Mouse (Mus musculus) liver, embryonic 14.5 days (tissue): Measurements from ENCODE around the gene Nrp1. TPM values are rescaled to one million over a fixed set of nuclear protein-coding genes. Genes with fewer than 3 reads are reported as not detected.

Experiments
- ATAC-seq: fragments of 200-750 bp; cut with Nextera tagmentation; 2 replicates; pipeline ENCODE4 v1.8.0; 2017; ENCODE audit warnings: moderate number of reproducible peaks, mild to moderate bottlenecking, moderate library complexity; ENCODE audit not compliant: insufficient read depth
- DNase-seq, 3 experiments: peaks; one replicate each; pipeline ENCODE4 v3.0.0-alpha.2; 2012 to 2013; ENCODE audit warnings: low read depth in 3 of 3, low spot score in 3 of 3
- H3K27ac ChIP-seq: fragments of 300-500 bp; sonication (generic); 2 replicates; pipeline ENCODE4 v1.5.1; 2014; ENCODE audit warnings: moderate library complexity, mild to moderate bottlenecking, control low read depth, inconsistent platforms
- H3K27me3 ChIP-seq: fragments of 300-500 bp; sonication (generic); 2 replicates; pipeline ENCODE4 v1.6.1; 2014; ENCODE audit warnings: mild to moderate bottlenecking, low read length, moderate library complexity; ENCODE audit not compliant: control insufficient read depth, insufficient read depth
- H3K36me3 ChIP-seq: fragments of 300-500 bp; sonication (generic); replicated peaks from 2 replicates; pipeline ENCODE4 v1.6.1; 2014; ENCODE audit warnings: low read depth; ENCODE audit not compliant: control insufficient read depth, insufficient read depth
- H3K4me1 ChIP-seq, 2 experiments: fragments of 200-500 bp in 1 of 2; fragments of 300-500 bp in 1 of 2; sonication (generic) in 1 of 2; replicated peaks; 2 replicates each; pipeline ENCODE4 v1.6.1; 2012 to 2014; ENCODE audit warnings: antibody characterized with exemption in 1 of 2, inconsistent platforms in 1 of 2, low read length in 1 of 2; ENCODE audit not compliant: control insufficient read depth in 2 of 2, insufficient read depth in 2 of 2
- H3K4me2 ChIP-seq: fragments of 300-500 bp; sonication (generic); 2 replicates; pipeline ENCODE4 v1.6.1; 2014; ENCODE audit warnings: low read depth, mild to moderate bottlenecking, control low read depth, moderate library complexity
- H3K4me3 ChIP-seq, 2 experiments: fragments of 200-500 bp in 1 of 2; fragments of 300-500 bp in 1 of 2; sonication (generic) in 1 of 2; 2 replicates each; pipeline ENCODE4 v1.5.1; 2012 to 2014; ENCODE audit warnings: low read depth in 2 of 2, low read length in 2 of 2, mild to moderate bottlenecking in 2 of 2, control low read depth in 1 of 2, inconsistent platforms in 1 of 2, moderate library complexity in 1 of 2; ENCODE audit not compliant: insufficient read depth in 1 of 2
- H3K9ac ChIP-seq: fragments of 300-500 bp; sonication (generic); replicated peaks from 2 replicates; pipeline ENCODE4 v1.6.1; 2014; ENCODE audit warnings: mild to moderate bottlenecking, control low read depth, moderate library complexity
- H3K9me3 ChIP-seq: fragments of 300-500 bp; sonication (generic); 2 replicates; pipeline ENCODE4 v1.6.1; 2016; ENCODE audit warnings: low read length, mixed read lengths; ENCODE audit not compliant: control insufficient read depth
- CTCF ChIP-seq: IDR thresholded peaks from 2 replicates; pipeline ENCODE4 v1.5.1; 2016; ENCODE audit warnings: antibody characterized with exemption, low read depth, control low read depth
- EP300 ChIP-seq: IDR thresholded peaks from 2 replicates; pipeline ENCODE4 v1.6.1; 2016; ENCODE audit warnings: antibody characterized with exemption, low read depth
- WGBS: fragments of 180-500 bp; shearing (Covaris S2); extraction: QIAGEN DNeasy Blood & Tissue Kit; methylation state at CpG from one replicate; pipeline ENCODE4 v1.1.7; 2014; ENCODE audit not compliant: insufficient replicate concordance; 5-methylcytosine and 5-hydroxymethylcytosine counted together
- polyA plus RNA-seq, 2 experiments: library from polyadenylated mRNA; depleted of rRNA in 1 of 2; stranded (reverse) in 1 of 2; unstranded in 1 of 2; fragments of >200 nt; fragmentation: Nextera tagmentation in 1 of 2; extraction: Ambion mirVana in 1 of 2; gene quantifications; 2 replicates each; pipeline versions ENCODE4 v1.2.1 to v1.2.3; 2012 to 2014

Gene Nrp1
- polyA plus RNA-seq, 2 experiments = 3.7 to 7.7 TPM

- Histone ChIP-seq H3K9me3 (no peaks in the 10 kb centered on the region), H3K4me1 (0 out of 4 replicates have a peak, but pooled peaks cover 0 to 1% of the 10 kb centered on the region in 2 experiments), H3K4me2 (no peak overlapping the region), H3K27ac (no peak overlapping the region), H3K27me3 (no peaks in the 10 kb centered on the region), H3K9ac (no peak overlapping the region), H3K36me3 (no peaks in the 10 kb centered on the region), H3K4me3 (no peak overlapping the region)
- WGBS = 38% methylated on average over 2 of the region's 2 CpGs
- ATAC-seq = no peak
- no peak for TF ChIP-seq CTCF
- no peak for TF ChIP-seq EP300
- no peak for DNase-seq
Observed at GRCm38 (mm10) chr8:128474614-128475013, 116.2 kb downstream of the Nrp1 start.

GRCm38 (mm10) chr8:128476206-128476605 is 117.8 kb downstream of the Nrp1 start:
- no peaks in the 10 kb centered on the region for H3K36me3 ChIP-seq
- no peak overlapping the region for H3K27ac ChIP-seq
- H3K9ac ChIP-seq = no peak overlapping the region
- TF ChIP-seq EP300 (no peak), CTCF (no peak)
- H3K4me2 ChIP-seq = no peak overlapping the region
- H3K4me1 ChIP-seq = 0 out of 4 replicates have a peak, but pooled peaks cover 0 to 1% of the 10 kb centered on the region in 2 experiments
- ATAC-seq = no peak
- H3K4me3 ChIP-seq = no peak overlapping the region
- no peak for DNase-seq
- 40% methylated on average over 1 of the region's 1 CpGs for WGBS
- H3K9me3 ChIP-seq = no peaks in the 10 kb centered on the region
- H3K27me3 ChIP-seq = no peaks in the 10 kb centered on the region

GRCm38 (mm10) chr8:128478017-128478416 is 119.6 kb downstream of the Nrp1 start:
- TF ChIP-seq CTCF = no peak
- no peak for TF ChIP-seq EP300
- ATAC-seq = no peak
- Histone ChIP-seq H3K4me2 (no peak overlapping the region), H3K4me1 (0 out of 4 replicates have a peak, but pooled peaks cover 0 to 1% of the 10 kb centered on the region in 2 experiments), H3K9ac (no peak overlapping the region), H3K36me3 (no peaks in the 10 kb centered on the region), H3K9me3 (no peaks in the 10 kb centered on the region), H3K4me3 (no peak overlapping the region), H3K27me3 (no peaks in the 10 kb centered on the region), H3K27ac (no peak overlapping the region)
- 70% methylated on average over 4 of the region's 4 CpGs for WGBS
- no peak for DNase-seq

GRCm38 (mm10) chr8:128479309-128480013 is 121.1 kb downstream of the Nrp1 start:
- no peak for ATAC-seq
- H3K27ac ChIP-seq = no peak overlapping the region
- no peak for DNase-seq
- no peak for TF ChIP-seq EP300
- no peak for TF ChIP-seq CTCF
- 0 out of 4 replicates have a peak, but pooled peaks cover 0 to 3% of the 10 kb centered on the region in 2 experiments for H3K4me1 ChIP-seq
- WGBS = 50% methylated on average over 5 of the region's 5 CpGs
- H3K36me3 ChIP-seq = no peaks in the 10 kb centered on the region
- H3K27me3 ChIP-seq = no peaks in the 10 kb centered on the region
- no peak overlapping the region for H3K4me3 ChIP-seq
- no peak overlapping the region for H3K9ac ChIP-seq
- H3K9me3 ChIP-seq = no peaks in the 10 kb centered on the region
- H3K4me2 ChIP-seq = no peak overlapping the region

- 43% methylated on average over 8 of the region's 8 CpGs for WGBS
- no peak overlapping the region for H3K9ac ChIP-seq
- peaks cover 0 to 8% of the 10 kb centered on the region in 2 experiments; a peak in 1 of 4 replicates for H3K4me1 ChIP-seq
- no peak overlapping the region for H3K4me3 ChIP-seq
- H3K27ac ChIP-seq = no peak overlapping the region
- no peaks in the 10 kb centered on the region for H3K27me3 ChIP-seq
- no peak for TF ChIP-seq EP300
- TF ChIP-seq CTCF = no peak
- ATAC-seq (no peak), DNase-seq (no peak)
- no peaks in the 10 kb centered on the region for H3K36me3 ChIP-seq
- no peaks in the 10 kb centered on the region for H3K9me3 ChIP-seq
- H3K4me2 ChIP-seq = no peak overlapping the region
Observed at GRCm38 (mm10) chr8:128480896-128481665, 122.7 kb downstream of the Nrp1 start.
